In genomic region chr10:91545421-91545820, GRCm38 (mm10) we compare ENCODE assay signal across 15 mouse cellular contexts.
DNase-seq lines count a peak whose midpoint lies in the region; ATAC-seq lines count a peak whose summit lies in the region.
"Had no signal": no experiment of that assay in that cellular context is flagged by ENCODE, and none has a peak within 500 bp of the region (broad histone marks: within the 10 kb centered on the region; RNA-seq: fewer than 3 reads in every experiment).

No protein-coding gene starts in this region.

- WGBS in forebrain, embryonic 14.5 days = 64% methylated on average over 3 of the region's 3 CpGs
- 89% methylated on average over 3 of the region's 3 CpGs for WGBS in forebrain, embryonic 10.5 days
- WGBS in neural tube, embryonic 13.5 days = 49% methylated on average over 3 of the region's 3 CpGs
- 45% methylated on average over 3 of the region's 3 CpGs for WGBS in midbrain, embryonic 14.5 days

- H3K9me3 ChIP-seq in forebrain, embryonic 14.5 days (replicated peaks; ENCODE audit: control insufficient read depth, low read length) = no peaks in the 10 kb centered on the region
- H3K9me3 ChIP-seq in forebrain, embryonic 10.5 days = no peaks in the 10 kb centered on the region
- H3K9me3 ChIP-seq in neural tube, embryonic 13.5 days = no peaks in the 10 kb centered on the region
- no peaks in the 10 kb centered on the region for H3K9me3 ChIP-seq in midbrain, embryonic 14.5 days (ENCODE audit: control insufficient read depth, low read length)
- H3K9me3 ChIP-seq: embryonic facial prominence, embryonic 15.5 days; heart, embryonic 13.5 days; hindbrain, embryonic 15.5 days had no signal

- H3K9ac ChIP-seq in forebrain, embryonic 14.5 days (ENCODE audit: low read length) = no peak overlapping the region
- no peak overlapping the region for H3K9ac ChIP-seq in neural tube, embryonic 13.5 days
- H3K9ac ChIP-seq in midbrain, embryonic 14.5 days (replicated peaks; ENCODE audit: low read length) = no peak overlapping the region
- H3K9ac ChIP-seq: embryonic facial prominence, embryonic 15.5 days; heart, embryonic 13.5 days; hindbrain, embryonic 15.5 days had no signal

- H3K27me3 ChIP-seq in forebrain, embryonic 14.5 days (replicated peaks; ENCODE audit: control insufficient read depth, insufficient read depth, low read length) = no peaks in the 10 kb centered on the region
- no peaks in the 10 kb centered on the region for H3K27me3 ChIP-seq in forebrain, embryonic 10.5 days (ENCODE audit: poor library complexity, severe bottlenecking)
- H3K27me3 ChIP-seq in neural tube, embryonic 13.5 days = no peaks in the 10 kb centered on the region
- H3K27me3 ChIP-seq in midbrain, embryonic 14.5 days (ENCODE audit: control insufficient read depth, insufficient read depth, low read length) = no peaks in the 10 kb centered on the region
- H3K27me3 ChIP-seq: embryonic facial prominence, embryonic 15.5 days; hindbrain, embryonic 15.5 days had no signal

- ATAC-seq in forebrain, embryonic 14.5 days = no peak
- ATAC-seq in neural tube, embryonic 13.5 days (ENCODE audit: low read depth) = peak; percentile 52; the same call in 1 of the 2 replicates
- no peak for ATAC-seq in midbrain, embryonic 14.5 days (ENCODE audit: low FRiP score, low TSS enrichment)

- no peak for DNase-seq in forebrain, embryonic 14.5 days (ENCODE audit: low spot score)
- no peak for DNase-seq in forebrain, embryonic 10.5 days (ENCODE audit: extremely low spot score, low spot score)
- DNase-seq in neural tube, embryonic 10.5 days (ENCODE audit: extremely low spot score, low spot score) = no peak
- no peak for DNase-seq in midbrain, embryonic 14.5 days
- DNase-seq in retina, embryonic 14.5 days (ENCODE audit: low spot score) = peak; percentile 31
- no peak for DNase-seq in kidney, postnatal 36 days
- DNase-seq in frontal cortex, postnatal 14 days (ENCODE audit: low spot score in 2 of 2) = no peak
- DNase-seq: gastrocnemius, adult 2 months; gastrocnemius, postnatal 25 days; heart, adult 11 months had no signal

- H3K36me3 ChIP-seq in forebrain, embryonic 14.5 days (ENCODE audit: control insufficient read depth, insufficient read depth, low read length) = no peaks in the 10 kb centered on the region
- H3K36me3 ChIP-seq in forebrain, embryonic 10.5 days (replicated peaks) = no peaks in the 10 kb centered on the region
- H3K36me3 ChIP-seq in neural tube, embryonic 13.5 days = no peaks in the 10 kb centered on the region
- H3K36me3 ChIP-seq in midbrain, embryonic 14.5 days (ENCODE audit: control insufficient read depth, insufficient read depth, low read length) = no peaks in the 10 kb centered on the region
- H3K36me3 ChIP-seq: embryonic facial prominence, embryonic 15.5 days; heart, embryonic 13.5 days; hindbrain, embryonic 15.5 days had no signal

- peak overlapping the region; percentile 11; the same call in 1 of the 2 replicates for H3K27ac ChIP-seq in forebrain, embryonic 14.5 days (ENCODE audit: low read depth, low read length)
- no peak overlapping the region for H3K27ac ChIP-seq in forebrain, embryonic 10.5 days
- H3K27ac ChIP-seq in neural tube, embryonic 13.5 days (replicated peaks) = 0 out of 2 replicates have a peak overlapping the region, but pooled peaks have one; percentile 6
- peak overlapping the region; percentile 37 for H3K27ac ChIP-seq in midbrain, embryonic 14.5 days (replicated peaks; ENCODE audit: low read depth, low read length)
- H3K27ac ChIP-seq: embryonic facial prominence, embryonic 15.5 days; gastrocnemius, adult 2 months; heart, embryonic 13.5 days; hindbrain, embryonic 15.5 days had no signal

- H3K4me3 ChIP-seq in forebrain, embryonic 14.5 days (ENCODE audit: low read depth, low read length) = no peak overlapping the region
- no peak overlapping the region for H3K4me3 ChIP-seq in forebrain, embryonic 10.5 days
- no peak overlapping the region for H3K4me3 ChIP-seq in neural tube, embryonic 13.5 days
- no peak overlapping the region for H3K4me3 ChIP-seq in midbrain, embryonic 14.5 days (replicated peaks; ENCODE audit: low read depth, low read length)
- H3K4me3 ChIP-seq: embryonic facial prominence, embryonic 15.5 days; erythroblast, embryonic 14.5 days; gastrocnemius, adult 2 months; heart, embryonic 13.5 days; hindbrain, embryonic 15.5 days had no signal

- H3K4me2 ChIP-seq in forebrain, embryonic 14.5 days (ENCODE audit: low read length) = no peak overlapping the region
- no peak overlapping the region for H3K4me2 ChIP-seq in neural tube, embryonic 13.5 days
- H3K4me2 ChIP-seq in midbrain, embryonic 14.5 days (ENCODE audit: low read length) = no peak overlapping the region
- H3K4me2 ChIP-seq: embryonic facial prominence, embryonic 15.5 days; heart, embryonic 13.5 days; hindbrain, embryonic 15.5 days had no signal

- H3K4me1 ChIP-seq in forebrain, embryonic 14.5 days (ENCODE audit: control insufficient read depth, insufficient read depth, low read length) = peaks cover 14% of the 10 kb centered on the region; the same call in 1 of the 2 replicates
- peaks cover 39% of the 10 kb centered on the region for H3K4me1 ChIP-seq in forebrain, embryonic 10.5 days
- peaks cover 25% of the 10 kb centered on the region for H3K4me1 ChIP-seq in neural tube, embryonic 13.5 days (replicated peaks)
- H3K4me1 ChIP-seq in midbrain, embryonic 14.5 days (ENCODE audit: control insufficient read depth, insufficient read depth, low read length) = peaks cover 16% of the 10 kb centered on the region
- H3K4me1 ChIP-seq: embryonic facial prominence, embryonic 15.5 days had no signal
